Mouse (Mus musculus): ENCODE data around the gene Minpp1.
A peak's percentile ranks its signal among the peaks of the same experiment; 100 is the strongest.
"Not testable (repeated sequence)": the region's sequence is repeated elsewhere in the genome, so short reads cannot be mapped to it uniquely, and the experiment has no call there.

Minpp1 gene

GRCm38 (mm10) chr19:32485681-32486105, at the start of gene Minpp1:
Gene Minpp1 (plus strand): TSS chr19:32485769.
- DNase-seq (ENCODE audit: low spot score in 2 of 2), result peak in 1 of 2 experiments; percentile 91

GRCm38 (mm10) chr19:32439356-32439755, 46.2 kb upstream of the Minpp1 start:
- no peak for DNase-seq (ENCODE audit: low spot score in 2 of 2)

GRCm38 (mm10) chr19:32441568-32441967, 44.0 kb upstream of the Minpp1 start:
- peak in 1 of 2 experiments; percentile 54 for DNase-seq (ENCODE audit: low spot score in 2 of 2)

GRCm38 (mm10) chr19:32448931-32449330, 36.6 kb upstream of the Minpp1 start:
- DNase-seq (ENCODE audit: low spot score in 2 of 2), result no peak

GRCm38 (mm10) chr19:32452231-32452630, 33.3 kb upstream of the Minpp1 start:
- no peak for DNase-seq (ENCODE audit: low spot score in 2 of 2)

GRCm38 (mm10) chr19:32456744-32457143, 28.8 kb upstream of the Minpp1 start:
- DNase-seq (ENCODE audit: low spot score in 2 of 2), result no peak

GRCm38 (mm10) chr19:32457631-32458030, 27.9 kb upstream of the Minpp1 start:
- DNase-seq (ENCODE audit: low spot score in 2 of 2), result not testable (repeated sequence)

GRCm38 (mm10) chr19:32463037-32463436, 22.5 kb upstream of the Minpp1 start:
- no peak for DNase-seq (ENCODE audit: low spot score in 2 of 2)

- DNase-seq (ENCODE audit: low spot score in 2 of 2), result no peak
Measured at GRCm38 (mm10) chr19:32465228-32465627, 20.3 kb upstream of the Minpp1 start.

- DNase-seq (ENCODE audit: low spot score in 2 of 2), result no peak
Measured at GRCm38 (mm10) chr19:32466478-32466877, 19.1 kb upstream of the Minpp1 start, which contains the start of gene Rpl9-ps6. Gene Rpl9-ps6 (minus strand): TSS chr19:32466578.

GRCm38 (mm10) chr19:32467325-32467724, 18.2 kb upstream of the Minpp1 start:
- DNase-seq (ENCODE audit: low spot score in 2 of 2), result no peak

- DNase-seq (ENCODE audit: low spot score in 2 of 2), result peak in 1 of 2 experiments; percentile 59
Measured at GRCm38 (mm10) chr19:32470059-32470497, 15.5 kb upstream of the Minpp1 start.

- DNase-seq (ENCODE audit: low spot score in 2 of 2), result no peak
Measured at GRCm38 (mm10) chr19:32470570-32471263, 14.9 kb upstream of the Minpp1 start.

- no peak for DNase-seq (ENCODE audit: low spot score in 2 of 2)
Measured at GRCm38 (mm10) chr19:32476016-32476711, 9.4 kb upstream of the Minpp1 start.

- no peak for DNase-seq (ENCODE audit: low spot score in 2 of 2)
Measured at GRCm38 (mm10) chr19:32476712-32477052, 8.9 kb upstream of the Minpp1 start.

- DNase-seq (ENCODE audit: low spot score in 2 of 2), result no peak
Measured at GRCm38 (mm10) chr19:32480255-32480654, 5.3 kb upstream of the Minpp1 start.

GRCm38 (mm10) chr19:32480791-32481442, 4.7 kb upstream of the Minpp1 start:
- DNase-seq (ENCODE audit: low spot score in 2 of 2), result no peak

GRCm38 (mm10) chr19:32481511-32481910, 4.1 kb upstream of the Minpp1 start:
- DNase-seq (ENCODE audit: low spot score in 2 of 2), result no peak

GRCm38 (mm10) chr19:32484941-32485660, 468 bp upstream of the Minpp1 start:
- DNase-seq (ENCODE audit: low spot score in 2 of 2), result no peak

GRCm38 (mm10) chr19:32486106-32486724, 646 bp downstream of the Minpp1 start:
- DNase-seq (ENCODE audit: low spot score in 2 of 2), result peak; percentile 85 to 86

- DNase-seq (ENCODE audit: low spot score in 2 of 2), result no peak
Measured at GRCm38 (mm10) chr19:32487595-32488255, 2.2 kb downstream of the Minpp1 start.
